Mouse (Mus musculus): ENCODE measurements around the gene Iffo2. TPM values are rescaled to one million over a fixed set of nuclear protein-coding genes. Genes with fewer than 3 reads are reported as not detected.
A peak's percentile ranks its signal among the peaks of the same experiment; 100 is the strongest.

Gene Iffo2
- polyA plus RNA-seq, 1 experiment from 2014 or later, result 4.7 TPM

GRCm38 (mm10) chr4:139577006-139577405 is 46.7 kb downstream of the Iffo2 start:
- Histone ChIP-seq H3K27me3 (replicated peaks; ENCODE audit: insufficient read depth, low read length) (no peaks in the 10 kb centered on the region), H3K4me2 (replicated peaks; ENCODE audit: low read depth, low read length) (peak overlapping the region; percentile 97; the same call in 1 of the 2 replicates), H3K27ac (ENCODE audit: low read length) (no peak overlapping the region), H3K4me1 (ENCODE audit: insufficient read depth, low read depth, low read length) (peaks cover 39% of the 10 kb centered on the region), H3K36me3 (ENCODE audit: insufficient read depth, low read length) (no peaks in the 10 kb centered on the region), H3K9me3 (ENCODE audit: low read length) (no peaks in the 10 kb centered on the region), H3K4me3 (ENCODE audit: low read depth, low read length) (no peak overlapping the region), H3K9ac (replicated peaks; ENCODE audit: low read depth) (no peak overlapping the region)
- 66% methylated on average over 7 of the region's 7 CpGs for WGBS
- DNase-seq (ENCODE audit: low spot score) (no peak), ATAC-seq (no peak)
- TF ChIP-seq EP300 (IDR thresholded peaks at IDR 0.05) (no peak), CTCF (IDR thresholded peaks at IDR 0.05) (no peak)

GRCm38 (mm10) chr4:139578389-139578788 is 48.0 kb downstream of the Iffo2 start:
- H3K9me3 ChIP-seq (ENCODE audit: low read length), result no peaks in the 10 kb centered on the region
- H3K9ac ChIP-seq (replicated peaks; ENCODE audit: low read depth), result no peak overlapping the region
- H3K36me3 ChIP-seq (ENCODE audit: insufficient read depth, low read length), result no peaks in the 10 kb centered on the region
- peak overlapping the region; percentile 27; the same call in 1 of the 2 replicates for H3K27ac ChIP-seq (ENCODE audit: low read length)
- no peak overlapping the region for H3K4me3 ChIP-seq (ENCODE audit: low read depth, low read length)
- 85% methylated on average over 8 of the region's 8 CpGs for WGBS
- H3K4me1 ChIP-seq (ENCODE audit: insufficient read depth, low read depth, low read length), result peaks cover 41% of the 10 kb centered on the region
- no peak for TF ChIP-seq EP300 (IDR thresholded peaks at IDR 0.05)
- no peak for TF ChIP-seq CTCF (IDR thresholded peaks at IDR 0.05)
- no peak overlapping the region for H3K4me2 ChIP-seq (replicated peaks; ENCODE audit: low read depth, low read length)
- ATAC-seq (no peak), DNase-seq (ENCODE audit: low spot score) (no peak)
- no peaks in the 10 kb centered on the region for H3K27me3 ChIP-seq (replicated peaks; ENCODE audit: insufficient read depth, low read length)

GRCm38 (mm10) chr4:139579003-139579402 is 48.7 kb downstream of the Iffo2 start:
- Histone ChIP-seq H3K4me2 (replicated peaks; ENCODE audit: low read depth, low read length) (peak overlapping the region; percentile 14; the same call in 1 of the 2 replicates), H3K27me3 (replicated peaks; ENCODE audit: insufficient read depth, low read length) (no peaks in the 10 kb centered on the region), H3K9me3 (ENCODE audit: low read length) (no peaks in the 10 kb centered on the region), H3K4me1 (ENCODE audit: insufficient read depth, low read depth, low read length) (peaks cover 41% of the 10 kb centered on the region), H3K27ac (ENCODE audit: low read length) (peak overlapping the region; percentile 85; the same call in 1 of the 2 replicates), H3K9ac (replicated peaks; ENCODE audit: low read depth) (no peak overlapping the region), H3K4me3 (ENCODE audit: low read depth, low read length) (no peak overlapping the region), H3K36me3 (ENCODE audit: insufficient read depth, low read length) (no peaks in the 10 kb centered on the region)
- ATAC-seq, result no peak
- DNase-seq (ENCODE audit: low spot score), result peak; percentile 38
- WGBS, result 29% methylated on average over 10 of the region's 10 CpGs
- TF ChIP-seq EP300 (IDR thresholded peaks at IDR 0.05) (no peak), CTCF (IDR thresholded peaks at IDR 0.05) (no peak)

- no peaks in the 10 kb centered on the region for H3K36me3 ChIP-seq (ENCODE audit: insufficient read depth, low read length)
- DNase-seq (ENCODE audit: low spot score) (no peak), ATAC-seq (no peak)
- peak overlapping the region; percentile 14; the same call in 1 of the 2 replicates for H3K4me2 ChIP-seq (replicated peaks; ENCODE audit: low read depth, low read length)
- no peaks in the 10 kb centered on the region for H3K9me3 ChIP-seq (ENCODE audit: low read length)
- H3K4me3 ChIP-seq (ENCODE audit: low read depth, low read length), result no peak overlapping the region
- no peak overlapping the region for H3K9ac ChIP-seq (replicated peaks; ENCODE audit: low read depth)
- 47% methylated on average over 6 of the region's 6 CpGs for WGBS
- peaks cover 41% of the 10 kb centered on the region for H3K4me1 ChIP-seq (ENCODE audit: insufficient read depth, low read depth, low read length)
- peak overlapping the region; percentile 85 for H3K27ac ChIP-seq (ENCODE audit: low read length)
- no peaks in the 10 kb centered on the region for H3K27me3 ChIP-seq (replicated peaks; ENCODE audit: insufficient read depth, low read length)
- TF ChIP-seq EP300 (IDR thresholded peaks at IDR 0.05) (no peak), CTCF (IDR thresholded peaks at IDR 0.05) (no peak)
Observed at GRCm38 (mm10) chr4:139579466-139579865, 49.1 kb downstream of the Iffo2 start.

- H3K9ac ChIP-seq (replicated peaks; ENCODE audit: low read depth), result peak overlapping the region; percentile 26
- WGBS, result 4% methylated on average over 13 of the region's 15 CpGs
- H3K9me3 ChIP-seq (ENCODE audit: low read length), result no peaks in the 10 kb centered on the region
- H3K27me3 ChIP-seq (replicated peaks; ENCODE audit: insufficient read depth, low read length), result no peaks in the 10 kb centered on the region
- H3K4me3 ChIP-seq (ENCODE audit: low read depth, low read length), result peak overlapping the region; percentile 10; the same call in 1 of the 2 replicates
- H3K4me1 ChIP-seq (ENCODE audit: insufficient read depth, low read depth, low read length), result peaks cover 44% of the 10 kb centered on the region
- TF ChIP-seq CTCF (IDR thresholded peaks at IDR 0.05), result no peak
- DNase-seq (ENCODE audit: low spot score), result peak; percentile 82
- H3K27ac ChIP-seq (ENCODE audit: low read length), result peak overlapping the region; percentile 85
- peak; percentile 73 for ATAC-seq
- H3K36me3 ChIP-seq (ENCODE audit: insufficient read depth, low read length), result no peaks in the 10 kb centered on the region
- H3K4me2 ChIP-seq (replicated peaks; ENCODE audit: low read depth, low read length), result peak overlapping the region; percentile 36
Observed at GRCm38 (mm10) chr4:139580663-139581336, 50.5 kb downstream of the Iffo2 start.

GRCm38 (mm10) chr4:139581427-139582051 is 51.2 kb downstream of the Iffo2 start:
- no peak overlapping the region for H3K4me3 ChIP-seq (ENCODE audit: low read depth, low read length)
- peaks cover 46% of the 10 kb centered on the region for H3K4me1 ChIP-seq (ENCODE audit: insufficient read depth, low read depth, low read length)
- peak; percentile 60 for DNase-seq (ENCODE audit: low spot score)
- no peaks in the 10 kb centered on the region for H3K36me3 ChIP-seq (ENCODE audit: insufficient read depth, low read length)
- whole genome bisulfite sequencing, result 5% methylated on average over 6 of the region's 6 CpGs
- H3K9me3 ChIP-seq (ENCODE audit: low read length), result no peaks in the 10 kb centered on the region
- ATAC-seq, result peak; percentile 7
- H3K27ac ChIP-seq (ENCODE audit: low read length), result peak overlapping the region; percentile 85
- no peaks in the 10 kb centered on the region for H3K27me3 ChIP-seq (replicated peaks; ENCODE audit: insufficient read depth, low read length)
- peak overlapping the region; percentile 36 for H3K4me2 ChIP-seq (replicated peaks; ENCODE audit: low read depth, low read length)
- TF ChIP-seq EP300 (IDR thresholded peaks at IDR 0.05) (no peak), CTCF (IDR thresholded peaks at IDR 0.05) (no peak)
- H3K9ac ChIP-seq (replicated peaks; ENCODE audit: low read depth), result peak overlapping the region; percentile 26; the same call in 1 of the 2 replicates
